Mouse (Mus musculus) E14TG2a.4 (cell line): ENCODE measurements around the gene Retnla.

Source experiments
- H3K27me3 ChIP-seq: 2 replicates; pipeline ENCODE4 v1.6.1; 2014; ENCODE audit warnings: low read length, control low read depth; ENCODE audit not compliant: insufficient read depth
- H3K36me3 ChIP-seq: 2 replicates; pipeline ENCODE4 v1.6.1; 2014; ENCODE audit warnings: low read length, control low read depth; ENCODE audit not compliant: insufficient read depth
- H3K4me1 ChIP-seq: replicated peaks from 2 replicates; pipeline ENCODE4 v1.6.1; 2014; ENCODE audit warnings: low read depth, low read length, control low read depth
- H3K4me3 ChIP-seq: replicated peaks from 2 replicates; pipeline ENCODE4 v1.5.1; 2014; ENCODE audit warnings: mild to moderate bottlenecking, low read length
- H3K9me3 ChIP-seq: 2 replicates; pipeline ENCODE4 v1.6.1; 2014; ENCODE audit warnings: low read length, control low read depth
- CTCF ChIP-seq: conservative IDR thresholded peaks from 2 replicates; pipeline ENCODE4 v1.5.1; 2014; ENCODE audit warnings: low read length
- NANOG ChIP-seq: IDR thresholded peaks from 2 replicates; pipeline ENCODE4 v1.6.1; 2014; ENCODE audit warnings: borderline replicate concordance, low read length, mixed read lengths
- POU5F1 ChIP-seq: IDR thresholded peaks from 2 replicates; pipeline ENCODE4 v1.6.1; 2014; ENCODE audit warnings: low read length, borderline replicate concordance

Gene Retnla

DNA sequence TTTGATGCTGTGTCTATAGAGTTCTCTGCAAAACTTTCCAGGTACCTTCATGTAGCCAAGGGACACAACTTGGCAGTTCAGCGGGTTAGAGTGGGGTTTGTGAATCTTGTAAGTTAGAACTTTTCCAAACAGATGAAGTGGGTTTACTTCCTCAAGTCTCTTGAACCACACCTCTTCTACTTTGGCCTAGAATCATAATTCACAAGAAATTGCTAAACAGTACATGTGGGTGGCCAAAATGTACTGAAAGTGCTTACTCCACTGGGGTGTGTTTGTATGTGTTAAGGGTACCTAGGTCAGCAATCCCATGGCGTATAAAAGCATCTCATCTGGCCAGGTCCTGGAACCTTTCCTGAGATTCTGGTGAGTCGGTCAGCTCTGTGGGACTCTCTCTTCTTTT, at the start of gene Retnla:
TSS of gene Retnla (plus strand) at position 286 of the 400 bp plus-strand sequence.
- H3K27me3 ChIP-seq, result no peaks in the 10 kb centered on the region
- no peaks in the 10 kb centered on the region for H3K4me1 ChIP-seq
- TF ChIP-seq POU5F1 (no peak), NANOG (no peak), CTCF (no peak)
- H3K9me3 ChIP-seq, result no peaks in the 10 kb centered on the region
- H3K4me3 ChIP-seq, result no peak within 1 kb of the TSS
- no peaks in the 10 kb centered on the region for H3K36me3 ChIP-seq

DNA sequence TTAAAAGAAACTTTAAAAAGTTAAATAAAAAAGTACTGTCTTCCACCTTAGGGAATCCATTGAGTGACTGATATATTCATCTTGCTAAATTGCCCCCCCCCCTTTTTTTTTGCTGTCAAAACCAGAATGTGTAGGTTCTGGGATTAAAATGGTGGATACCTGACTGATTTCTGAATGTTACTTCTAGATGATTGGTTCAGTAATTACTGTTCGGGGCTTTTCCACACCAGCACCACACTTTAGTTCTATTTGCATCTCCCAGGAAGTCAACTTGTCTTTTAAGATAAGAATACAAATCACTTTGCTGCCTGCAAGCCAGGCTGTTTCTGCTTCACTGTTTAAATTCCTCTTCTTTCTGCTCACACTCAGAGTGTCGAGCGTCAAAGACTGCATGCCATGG, 44.1 kb upstream of the Retnla start:
- Histone ChIP-seq H3K36me3 (no peaks in the 10 kb centered on the region), H3K9me3 (no peaks in the 10 kb centered on the region), H3K4me3 (no peak overlapping the region), H3K27me3 (no peaks in the 10 kb centered on the region), H3K4me1 (no peaks in the 10 kb centered on the region)
- no peak for TF ChIP-seq NANOG
- TF ChIP-seq CTCF, result no peak
- no peak for TF ChIP-seq POU5F1

DNA sequence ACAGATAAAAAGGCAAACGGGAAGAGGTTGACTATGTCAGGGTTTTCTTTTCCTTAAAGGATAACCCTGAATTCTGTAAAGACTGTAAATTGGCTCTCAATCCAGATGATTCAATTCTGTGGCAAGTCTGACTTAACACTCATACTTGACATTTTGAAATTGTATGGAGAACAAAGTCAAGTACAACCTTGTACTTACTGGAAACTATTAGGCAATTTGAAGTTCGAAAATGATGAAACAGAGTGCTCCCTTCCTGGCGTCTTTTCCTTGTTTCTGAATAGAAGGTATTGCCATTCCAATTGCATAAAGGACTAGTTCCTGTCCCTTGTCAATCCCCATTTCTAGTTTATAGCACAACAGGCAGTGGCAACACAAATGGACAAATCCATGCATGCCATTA, 42.9 kb upstream of the Retnla start:
- TF ChIP-seq CTCF, result no peak
- no peak for TF ChIP-seq POU5F1
- no peak for TF ChIP-seq NANOG
- Histone ChIP-seq H3K36me3 (no peaks in the 10 kb centered on the region), H3K4me1 (no peaks in the 10 kb centered on the region)

DNA sequence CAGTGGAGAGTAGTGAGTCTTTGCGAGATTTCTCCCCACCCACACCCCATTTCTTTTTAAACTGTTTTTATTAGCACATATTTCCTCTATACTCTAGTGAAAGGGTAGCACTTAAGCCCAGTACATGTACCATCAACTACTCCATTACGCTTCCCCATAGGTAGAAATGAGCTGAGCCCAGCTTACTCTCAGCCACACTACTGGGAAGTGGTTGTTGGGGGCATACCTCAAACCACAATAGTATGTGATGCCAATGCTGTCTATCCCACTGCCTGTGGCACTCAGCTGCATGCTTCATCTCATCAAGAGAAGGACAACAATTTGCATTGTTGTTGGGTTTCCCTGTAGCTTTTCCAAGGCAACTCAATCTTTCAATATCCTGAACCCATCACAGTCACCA, 41.4 kb upstream of the Retnla start:
- Histone ChIP-seq H3K4me3 (no peak overlapping the region), H3K36me3 (no peaks in the 10 kb centered on the region), H3K27me3 (no peaks in the 10 kb centered on the region), H3K4me1 (no peaks in the 10 kb centered on the region), H3K9me3 (no peaks in the 10 kb centered on the region)
- TF ChIP-seq NANOG (no peak), CTCF (no peak), POU5F1 (no peak)

More for the DNA sequence above, 42.9 kb upstream of the Retnla start:
- no peaks in the 10 kb centered on the region for H3K27me3 ChIP-seq
- no peaks in the 10 kb centered on the region for H3K9me3 ChIP-seq
- no peak overlapping the region for H3K4me3 ChIP-seq

DNA sequence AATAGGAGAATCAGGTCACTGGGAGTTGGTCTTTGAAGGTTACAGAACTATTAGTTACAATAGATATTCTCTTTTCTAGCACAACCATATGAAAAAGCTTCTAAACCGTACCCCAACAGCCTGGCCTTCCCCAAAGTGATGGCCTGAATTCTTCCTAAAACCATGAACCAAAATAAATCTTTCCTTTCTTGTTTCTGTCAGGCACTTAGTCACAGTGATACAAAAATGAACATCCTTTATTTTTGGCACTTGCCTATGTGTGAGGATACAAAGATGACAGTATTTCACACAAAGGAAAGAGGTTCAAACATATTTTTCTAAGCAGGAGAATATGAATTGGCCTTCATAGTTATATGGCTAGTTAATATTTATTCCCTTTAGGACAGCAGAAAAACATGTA, 36.9 kb upstream of the Retnla start:
- TF ChIP-seq NANOG, result no peak
- no peak for TF ChIP-seq CTCF
- TF ChIP-seq POU5F1, result no peak

DNA sequence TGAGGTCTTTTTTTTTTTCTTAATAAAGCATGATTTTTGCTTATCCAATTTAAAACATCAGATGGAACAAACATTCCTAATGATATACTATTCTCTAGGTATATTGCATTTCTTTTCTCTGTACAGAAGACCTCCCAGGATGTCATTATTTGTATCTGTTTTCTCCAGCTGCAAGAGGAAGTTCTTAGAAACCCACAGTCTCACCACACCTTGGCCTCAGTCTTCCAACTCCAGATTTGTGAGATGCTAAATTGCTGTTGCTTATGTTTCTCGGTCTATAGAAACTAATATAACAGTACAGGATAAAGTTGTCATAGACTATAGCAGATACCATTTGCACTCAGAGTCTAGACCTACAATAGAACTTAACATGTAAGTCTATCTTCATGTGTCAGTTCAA, 35.8 kb upstream of the Retnla start:
- Histone ChIP-seq H3K36me3 (no peaks in the 10 kb centered on the region), H3K4me3 (no peak overlapping the region)

More for the DNA sequence above, 36.9 kb upstream of the Retnla start:
- Histone ChIP-seq H3K27me3 (no peaks in the 10 kb centered on the region), H3K4me3 (no peak overlapping the region), H3K4me1 (no peaks in the 10 kb centered on the region), H3K9me3 (no peaks in the 10 kb centered on the region), H3K36me3 (no peaks in the 10 kb centered on the region)

DNA sequence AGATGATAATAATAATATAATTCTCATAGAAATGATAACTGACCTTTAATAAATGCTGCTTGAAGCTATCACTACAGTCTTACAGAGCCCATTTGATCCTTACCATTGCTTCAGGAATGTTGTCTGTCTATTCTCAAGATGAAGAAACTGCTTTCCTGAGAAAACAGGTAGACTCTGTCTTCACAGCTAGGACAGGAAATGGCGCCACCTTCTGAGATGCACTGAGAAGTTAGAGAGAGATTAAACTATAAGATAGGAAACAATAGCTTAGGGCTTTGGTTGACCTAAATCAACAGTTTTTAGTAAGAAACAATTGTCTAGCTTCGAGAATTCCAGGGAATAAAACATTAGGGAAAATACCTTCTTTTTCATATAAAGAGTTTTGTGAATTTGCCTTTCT, 33.0 kb upstream of the Retnla start:
- H3K4me3 ChIP-seq, result no peak overlapping the region
- H3K36me3 ChIP-seq, result no peaks in the 10 kb centered on the region
- no peaks in the 10 kb centered on the region for H3K4me1 ChIP-seq
- no peaks in the 10 kb centered on the region for H3K9me3 ChIP-seq
- no peaks in the 10 kb centered on the region for H3K27me3 ChIP-seq
- peak; percentile 25; the same call in 1 of the 2 replicates for TF ChIP-seq CTCF
- no peak for TF ChIP-seq POU5F1
- TF ChIP-seq NANOG, result no peak

More for the DNA sequence above, 35.8 kb upstream of the Retnla start:
- no peaks in the 10 kb centered on the region for H3K27me3 ChIP-seq
- TF ChIP-seq NANOG (no peak), POU5F1 (no peak), CTCF (no peak)
- H3K9me3 ChIP-seq, result no peaks in the 10 kb centered on the region
- H3K4me1 ChIP-seq, result no peaks in the 10 kb centered on the region

DNA sequence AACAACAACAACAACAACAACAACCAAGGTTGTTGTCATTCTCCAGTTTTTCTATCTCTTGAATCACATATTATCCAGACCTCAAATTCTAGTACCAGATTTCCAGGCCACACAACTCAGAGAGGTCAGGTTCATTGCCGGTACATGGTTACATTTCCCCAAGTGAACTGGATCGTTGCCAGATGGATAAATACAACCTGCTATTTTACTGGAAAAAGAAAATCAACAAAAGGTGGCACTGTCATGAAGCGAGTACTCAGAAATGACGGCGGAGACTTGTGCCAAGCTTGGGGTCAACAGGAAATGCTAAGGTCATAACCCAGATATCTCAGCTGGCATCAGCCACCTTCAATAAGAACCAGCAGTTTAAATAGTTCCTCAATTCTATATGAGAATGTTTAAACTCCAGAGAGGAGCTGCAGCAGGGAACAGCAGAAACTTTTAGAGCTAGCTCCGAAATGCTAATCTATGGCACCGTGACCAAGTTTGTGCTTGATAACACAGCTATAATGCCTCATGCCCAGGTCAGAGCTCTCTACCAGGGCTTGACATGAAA, 30.4 kb upstream of the Retnla start:
- H3K4me3 ChIP-seq, result no peak overlapping the region
- H3K27me3 ChIP-seq, result no peaks in the 10 kb centered on the region
- TF ChIP-seq NANOG, result no peak
- TF ChIP-seq CTCF, result no peak
- TF ChIP-seq POU5F1, result no peak
- H3K36me3 ChIP-seq, result no peaks in the 10 kb centered on the region
- no peaks in the 10 kb centered on the region for H3K4me1 ChIP-seq
- no peaks in the 10 kb centered on the region for H3K9me3 ChIP-seq

DNA sequence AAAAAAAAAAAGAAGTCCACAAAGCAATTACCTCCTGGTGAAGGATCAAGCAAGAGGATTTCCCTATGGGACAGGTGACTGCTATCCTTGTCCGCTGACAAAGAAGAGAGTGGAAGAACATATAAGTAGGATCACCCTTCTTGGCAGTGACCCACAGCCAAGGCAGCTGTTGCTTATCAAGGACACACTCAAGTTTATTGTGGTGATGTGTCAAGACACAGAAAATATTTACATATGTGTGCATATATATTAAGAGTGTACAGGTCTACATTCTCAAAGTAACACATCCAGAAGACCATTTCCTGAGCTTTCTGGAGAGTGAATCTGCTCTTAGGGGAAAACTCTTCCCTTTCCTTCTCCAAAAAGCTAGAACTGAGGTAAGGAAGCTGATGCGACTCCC, 25.7 kb upstream of the Retnla start, which contains the start of gene Retnlb:
TSS of gene Retnlb (plus strand) at position 162 of the 400 bp plus-strand sequence.
- TF ChIP-seq CTCF (no peak), NANOG (no peak), POU5F1 (no peak)
- H3K9me3 ChIP-seq, result no peaks in the 10 kb centered on the region

More for the DNA sequence above, 25.7 kb upstream of the Retnla start, which contains the start of gene Retnlb:
- H3K4me1 ChIP-seq, result no peaks in the 10 kb centered on the region
- H3K4me3 ChIP-seq, result no peak within 1 kb of the TSS
- no peaks in the 10 kb centered on the region for H3K27me3 ChIP-seq
- H3K36me3 ChIP-seq, result no peaks in the 10 kb centered on the region
